Mouse (Mus musculus) CD4-positive, CD25-positive, alpha-beta regulatory T cell, adult 2 months (primary cell): ENCODE results near the gene Ky.

Experiments used
- DNase-seq: peaks from one replicate; pipeline ENCODE4 v3.0.0-alpha.2; 2012; ENCODE audit warnings: low read depth, low spot score

Ky gene

DNA sequence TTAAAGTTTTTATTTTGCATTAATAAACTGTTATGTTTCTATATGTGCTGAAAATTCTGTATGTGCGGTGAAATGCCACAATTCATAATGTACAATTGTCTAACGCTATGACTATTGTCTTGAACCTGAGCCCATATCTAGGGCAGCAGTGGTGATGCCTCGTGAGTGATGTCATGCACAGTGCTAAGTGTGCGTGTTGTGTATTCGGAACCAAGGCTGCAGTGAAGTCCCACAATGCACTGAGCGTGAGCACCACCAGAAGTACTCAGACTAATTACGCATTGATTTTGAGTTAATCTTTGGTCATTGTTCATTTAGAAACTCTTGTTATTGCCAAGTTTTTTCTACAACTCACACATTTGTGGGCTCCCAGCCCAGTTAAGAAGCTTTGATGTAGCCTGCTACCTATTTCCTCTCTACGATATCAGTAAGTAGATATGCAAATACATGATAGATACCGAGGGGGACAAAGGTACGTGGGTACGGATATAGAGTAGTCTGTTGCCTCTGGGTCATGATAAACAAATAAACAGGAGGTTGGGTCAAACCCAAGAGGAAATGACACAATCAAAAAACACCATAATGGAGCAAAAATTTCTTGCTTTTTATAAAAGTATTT is 3.4 kb upstream of the Ky start:
- peak; percentile 33 for DNase-seq

DNA sequence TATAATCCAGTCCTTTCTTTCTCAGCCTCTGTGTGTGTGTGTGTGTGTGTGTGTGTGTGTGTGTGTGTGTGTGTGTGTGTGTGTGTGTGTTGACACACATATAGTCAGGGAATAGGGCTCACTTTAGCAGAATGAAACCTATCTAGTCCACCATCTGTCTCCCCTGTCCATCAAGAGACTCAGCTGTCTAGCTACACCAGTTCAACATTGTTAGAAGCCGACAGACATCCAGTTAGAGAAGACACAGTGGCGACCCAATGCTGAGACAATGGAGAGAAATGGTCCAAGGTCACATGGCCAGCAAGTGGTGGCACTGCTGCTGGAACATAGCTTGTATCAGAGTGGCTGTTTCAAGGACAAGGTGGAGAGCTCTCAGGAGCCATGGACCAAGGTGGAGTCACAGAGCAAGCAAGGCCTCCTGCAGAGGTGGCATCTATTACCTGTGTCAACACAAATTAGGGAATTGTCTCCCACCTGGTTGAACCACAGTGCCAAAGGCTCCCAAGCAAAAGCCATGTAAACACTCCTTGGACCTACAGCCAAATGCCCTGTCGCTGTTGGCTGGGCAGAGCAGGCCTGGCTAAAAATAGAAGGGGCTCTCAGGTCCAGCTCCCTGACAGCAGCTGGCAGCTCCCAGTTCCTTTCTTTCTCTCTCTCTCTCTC is 703 bp upstream of the Ky start:
- DNase-seq, result no peak

DNA sequence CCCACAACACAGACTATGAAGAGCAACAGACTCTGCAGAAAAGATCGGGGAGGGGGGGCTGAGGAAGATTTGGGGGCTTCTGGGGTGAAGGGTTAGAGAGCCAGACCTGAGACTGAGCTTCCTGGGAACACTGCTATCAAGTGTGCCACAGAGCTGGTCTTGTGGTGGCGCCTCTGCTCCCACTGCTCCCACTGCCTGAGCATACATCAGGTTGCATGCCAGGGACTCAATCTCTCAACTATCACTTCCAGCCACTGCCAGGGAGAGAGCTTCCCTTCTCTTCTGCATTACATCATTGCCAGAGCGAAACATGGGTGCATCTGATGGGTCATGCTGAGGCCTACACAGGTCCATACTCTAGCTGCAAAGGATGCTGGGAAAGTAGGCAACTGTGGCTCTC is 2.8 kb downstream of the Ky start:
- no peak for DNase-seq

DNA sequence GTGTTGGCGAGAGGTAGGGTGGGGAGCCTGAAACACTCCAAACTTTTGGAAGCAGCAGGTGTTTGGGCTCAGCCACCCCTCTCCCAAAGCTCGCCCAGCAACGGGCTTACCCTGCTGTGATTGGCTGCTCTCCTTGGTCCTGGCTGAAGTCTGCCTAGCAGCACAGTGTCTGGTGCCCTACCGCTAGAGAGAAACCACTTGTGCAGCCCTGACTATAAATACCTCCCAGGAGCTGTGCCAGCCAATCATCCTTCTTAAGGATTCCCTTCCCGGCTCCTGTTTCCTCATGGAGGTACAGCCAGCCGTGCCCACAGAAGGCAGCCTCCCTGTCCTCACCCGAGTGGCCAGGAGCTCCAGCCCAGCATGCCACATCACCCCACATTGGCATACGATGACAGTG is 5.9 kb downstream of the Ky start:
- DNase-seq, result no peak

DNA sequence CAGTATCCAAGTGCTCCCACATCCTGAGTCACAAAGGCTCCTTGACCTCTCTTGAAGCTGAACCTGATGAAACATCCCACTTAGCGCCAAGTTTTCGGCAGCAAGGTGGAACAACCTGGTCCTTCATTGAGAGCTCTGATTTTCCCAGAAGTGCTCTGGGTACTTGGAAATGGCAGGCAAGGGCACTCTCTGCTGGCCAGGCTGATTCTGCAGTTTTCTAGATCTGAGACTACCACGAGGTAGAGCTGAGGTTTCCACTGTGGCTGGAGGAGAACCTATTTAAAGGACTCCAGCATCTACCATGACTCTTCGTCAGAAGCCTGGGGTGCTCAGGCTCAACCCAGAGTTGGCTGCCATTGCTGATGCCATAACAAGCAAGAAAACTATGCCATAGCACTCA is 8.0 kb downstream of the Ky start:
- DNase-seq, result no peak

DNA sequence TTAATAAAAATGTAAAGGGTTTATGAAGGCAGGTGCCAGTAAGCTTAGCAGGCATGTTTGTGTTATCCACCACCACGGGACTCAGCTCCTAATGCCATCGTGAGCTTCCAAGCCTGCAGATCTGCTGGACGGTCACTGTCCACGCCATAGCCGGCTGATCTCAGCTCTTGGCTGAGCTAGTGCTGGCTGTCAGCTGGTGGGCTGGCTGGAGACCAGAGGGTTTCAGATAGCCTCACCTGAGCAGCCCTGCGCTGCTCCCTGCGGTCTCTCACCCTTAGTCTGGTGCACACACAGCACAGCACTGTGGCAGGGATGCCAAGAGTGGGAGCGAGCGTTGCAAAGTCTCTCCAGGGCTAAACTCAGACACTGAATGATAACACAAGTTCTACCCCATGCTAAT is 12.9 kb downstream of the Ky start:
- no peak for DNase-seq

DNA sequence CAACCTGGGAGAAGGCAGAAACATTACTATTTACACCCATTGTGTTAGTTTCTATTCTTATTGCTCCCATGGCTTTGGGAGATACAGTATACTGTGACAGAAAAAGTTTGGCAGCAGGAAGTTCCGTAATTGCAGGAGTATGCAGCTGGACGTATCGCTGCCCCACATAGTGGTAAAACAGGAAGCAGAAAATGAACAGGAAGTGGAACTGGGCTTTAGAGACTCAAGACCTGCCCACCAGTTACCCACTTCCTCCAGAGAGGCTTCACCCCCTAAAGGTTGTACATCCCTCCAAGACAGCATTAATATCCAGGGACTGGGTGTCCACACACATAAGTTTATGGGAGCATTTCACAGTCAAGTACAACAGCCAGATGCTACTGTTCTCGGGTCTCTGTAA is 15.8 kb downstream of the Ky start:
- DNase-seq, result no peak

DNA sequence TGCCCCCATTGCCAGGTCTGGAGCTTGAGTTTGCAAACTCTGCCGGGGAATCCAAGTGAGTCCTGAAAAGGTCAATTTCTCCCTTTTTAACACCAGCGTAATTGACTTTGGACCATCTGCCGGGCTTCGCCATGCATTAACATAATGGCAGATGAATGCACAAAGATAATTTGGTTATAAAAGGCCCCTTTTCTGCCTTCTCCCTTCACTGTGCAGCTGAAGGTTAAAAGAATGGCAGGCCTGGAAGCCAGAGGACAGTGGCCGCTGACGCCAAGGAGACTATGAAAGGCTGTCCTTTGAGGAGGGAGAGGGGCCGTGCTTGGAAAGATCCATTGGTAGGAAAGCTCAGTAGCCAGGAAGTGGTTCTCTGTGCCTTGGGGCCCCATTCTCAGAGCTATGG is 22.6 kb downstream of the Ky start:
- DNase-seq, result no peak

DNA sequence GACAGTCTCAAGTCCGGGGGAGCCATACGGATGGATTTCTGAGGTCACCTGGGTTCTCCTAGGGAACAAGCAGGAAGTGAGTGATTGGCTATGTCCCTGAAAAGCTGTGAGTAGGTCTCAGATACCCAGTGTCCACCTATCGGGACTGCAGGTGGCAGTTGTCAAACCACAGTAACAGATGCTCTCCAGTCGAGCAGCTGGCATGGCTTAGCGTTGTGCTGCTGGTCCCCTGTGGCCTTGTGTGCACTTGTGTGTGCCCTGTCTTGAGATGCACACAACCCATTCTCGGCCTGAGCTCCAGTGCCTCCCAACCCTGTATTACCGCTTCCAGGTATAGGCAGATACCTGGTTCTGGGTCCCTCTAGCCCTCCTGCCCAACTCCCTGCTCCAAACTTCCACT is 23.0 kb downstream of the Ky start:
- DNase-seq, result no peak

DNA sequence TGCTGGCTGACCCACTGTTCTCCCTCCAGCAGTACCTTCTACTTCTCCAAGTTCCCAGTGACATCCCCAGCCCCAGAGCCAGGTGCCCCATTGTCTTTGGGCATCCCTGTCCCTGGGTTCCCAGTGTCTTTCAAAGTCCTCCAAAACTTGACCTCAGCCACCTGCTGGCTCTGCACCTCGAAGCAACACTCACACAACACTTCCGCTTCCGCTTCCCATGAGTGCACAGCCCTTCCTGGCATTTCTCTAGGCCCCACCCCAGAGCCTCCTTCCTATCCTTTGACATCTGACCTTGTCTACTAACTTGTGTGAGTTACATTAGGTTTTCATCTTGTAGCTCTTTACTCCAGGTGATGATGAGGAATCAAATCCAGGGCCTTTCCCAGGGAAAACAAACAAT is 23.5 kb downstream of the Ky start:
- DNase-seq, result no peak

DNA sequence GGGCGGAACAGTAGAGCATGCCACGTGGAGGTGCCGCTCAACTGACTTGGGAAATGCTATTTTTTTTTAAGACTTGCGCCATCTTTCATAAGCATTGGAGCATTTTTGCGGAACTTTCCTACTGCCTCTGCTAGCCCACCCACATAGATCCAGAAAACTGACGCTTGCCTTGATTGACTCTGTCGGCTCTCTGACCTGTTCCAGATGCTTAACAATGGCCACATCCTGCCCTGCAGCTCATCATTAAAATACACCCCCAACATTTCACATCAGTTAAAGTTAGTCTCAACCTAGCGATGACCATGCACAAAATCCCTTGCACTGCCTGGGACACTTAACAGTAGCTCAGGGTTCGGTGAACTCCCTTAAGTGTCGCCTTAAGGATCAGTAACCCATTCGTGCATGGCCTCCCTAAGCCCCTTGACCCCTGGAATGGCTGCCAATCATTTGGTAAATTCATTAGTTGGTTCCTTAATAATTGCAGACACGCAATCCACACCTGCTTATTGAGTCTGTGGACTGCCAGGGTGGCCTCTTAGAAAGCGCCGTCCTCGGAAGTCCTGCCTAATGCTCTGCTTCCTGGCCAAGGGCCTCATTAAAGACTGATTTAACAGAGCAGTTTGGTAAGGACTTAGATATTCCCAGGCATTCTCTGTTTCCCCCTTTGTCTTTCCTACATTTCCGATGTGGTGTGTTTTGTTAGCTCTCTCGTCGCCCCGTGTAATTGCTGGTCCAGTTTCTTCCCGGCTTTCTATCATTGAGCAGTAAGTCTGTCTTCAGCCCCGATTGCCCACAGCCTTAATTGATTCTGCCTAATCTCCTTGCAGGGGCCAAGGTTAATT is 25.7 kb downstream of the Ky start:
- no peak for DNase-seq

DNA sequence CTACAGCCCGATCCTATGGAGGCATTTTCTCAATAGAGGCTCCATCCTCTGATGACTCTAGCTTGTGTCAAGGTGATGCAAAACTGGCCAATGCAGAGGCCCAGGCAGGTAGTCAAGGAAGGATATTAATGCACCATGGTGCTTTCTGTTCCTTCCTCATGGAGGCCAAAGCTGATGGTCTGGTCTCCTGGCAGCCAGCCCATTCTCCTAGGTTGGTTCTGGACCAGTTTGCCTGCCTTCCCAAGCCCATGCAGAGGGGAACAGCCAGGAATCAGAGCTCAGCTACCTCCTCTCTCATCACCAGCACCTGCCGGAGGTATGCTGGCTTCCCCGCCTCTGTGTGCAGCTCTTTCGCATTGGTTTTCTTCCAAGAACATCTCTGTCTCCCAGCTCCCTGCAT is 31.4 kb downstream of the Ky start:
- no peak for DNase-seq

DNA sequence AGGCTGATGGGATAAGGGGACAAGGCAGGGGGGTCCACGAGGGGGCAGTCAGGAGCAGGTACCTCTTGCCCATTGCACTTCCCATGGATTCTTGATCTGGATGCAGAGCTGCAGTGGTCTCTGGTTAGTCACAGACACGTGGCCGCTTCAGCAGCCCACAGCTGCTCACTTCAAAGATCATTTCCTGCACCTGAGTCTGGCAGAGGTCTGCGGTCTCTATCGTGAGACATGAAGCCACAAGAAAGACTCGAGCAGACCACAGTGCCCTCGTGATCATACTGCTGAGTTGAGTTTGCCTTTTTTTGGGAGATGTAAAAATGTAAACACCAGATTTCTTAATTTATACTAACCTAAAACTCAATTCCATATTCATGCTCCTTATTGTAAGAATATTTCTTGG is 34.1 kb downstream of the Ky start:
- DNase-seq, result peak; percentile 88

DNA sequence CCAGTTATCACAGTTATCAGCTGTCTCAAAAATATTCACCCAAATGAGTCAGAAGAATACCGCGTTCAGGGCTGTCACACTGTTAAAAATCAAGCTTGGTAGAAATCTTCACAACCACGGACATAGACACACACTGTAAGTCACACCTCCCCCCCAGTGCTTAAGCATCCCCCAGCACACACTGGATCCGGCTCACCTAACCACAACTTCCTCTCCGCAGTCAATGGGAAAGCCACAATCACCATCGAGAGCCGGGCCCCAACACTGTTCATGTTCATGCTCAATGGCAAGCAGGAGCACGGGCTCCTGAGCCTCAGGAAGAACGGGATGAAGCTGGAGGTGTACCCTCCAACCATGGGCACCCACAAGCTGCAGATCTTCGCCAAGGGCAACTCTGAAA is 36.1 kb downstream of the Ky start:
- peak; percentile 61 for DNase-seq

DNA sequence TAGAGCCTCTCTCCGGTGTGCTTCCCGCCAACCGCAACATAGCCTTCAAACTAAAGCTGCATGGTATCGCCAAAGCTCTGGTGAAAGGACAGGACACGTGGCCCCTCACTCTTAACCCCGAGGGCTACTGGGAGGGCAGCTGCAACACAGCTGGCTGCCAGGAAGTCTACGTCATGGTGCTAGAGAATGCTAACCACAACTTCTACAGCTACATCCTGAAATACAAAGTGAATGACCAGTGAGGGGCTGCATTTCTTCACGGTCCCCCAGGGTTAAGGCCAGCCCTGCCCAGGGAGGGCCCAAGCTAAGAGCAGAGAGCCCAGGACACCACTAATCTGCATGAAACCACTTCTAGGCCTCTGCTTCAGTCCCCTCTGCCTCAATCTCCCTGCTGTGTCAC is 37.0 kb downstream of the Ky start:
- peak; percentile 17 for DNase-seq

DNA sequence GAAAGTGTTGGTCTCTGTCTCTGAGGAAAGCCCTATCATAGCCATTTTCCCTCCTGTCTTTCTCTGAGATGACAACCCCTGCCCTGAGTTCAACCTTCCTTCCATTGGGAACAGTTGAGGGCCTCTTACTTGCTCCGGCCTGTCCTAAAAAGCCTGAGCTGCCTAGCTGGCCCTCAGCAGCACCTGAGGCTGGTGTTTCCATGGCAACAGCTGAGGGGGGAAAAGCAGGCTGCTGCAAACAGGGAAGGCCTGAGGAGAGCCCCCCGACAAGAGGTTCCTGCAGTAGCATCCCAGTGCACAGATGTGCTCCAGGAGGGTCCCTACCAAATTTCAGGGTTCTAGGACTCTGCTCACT is 38.2 kb downstream of the Ky start:
- DNase-seq, result no peak

DNA sequence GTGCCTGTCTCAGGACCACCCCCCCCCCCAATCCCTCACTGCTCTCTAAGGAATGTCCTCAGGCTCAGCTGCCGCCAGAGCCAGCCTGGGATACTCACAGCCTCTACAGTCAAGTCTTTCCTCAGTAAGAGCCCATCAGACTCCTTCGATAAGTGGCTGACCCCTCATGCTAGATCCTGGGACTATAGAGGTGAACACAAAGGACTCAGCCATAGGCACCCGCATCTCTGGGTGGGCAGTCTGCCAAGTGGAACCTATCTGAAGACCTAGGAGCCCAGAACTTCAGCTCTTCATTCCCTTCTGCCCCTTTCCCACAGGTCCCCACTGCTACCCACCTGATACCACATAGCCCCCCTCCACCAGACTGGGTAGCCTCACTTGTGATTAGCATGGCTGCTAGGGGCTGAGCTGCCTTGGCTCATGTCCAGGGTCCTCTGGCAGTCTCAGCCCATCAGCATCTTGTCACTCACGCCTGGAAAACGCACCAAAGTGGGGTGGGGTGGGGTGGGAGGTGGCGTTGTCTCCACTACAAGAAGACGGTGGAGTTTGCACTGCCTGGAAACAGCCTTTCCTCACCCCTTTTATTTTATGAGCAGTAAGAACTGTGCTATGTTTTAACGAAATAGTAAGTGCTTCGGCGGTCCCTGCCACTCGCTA is 38.7 kb downstream of the Ky start:
- no peak for DNase-seq

DNA sequence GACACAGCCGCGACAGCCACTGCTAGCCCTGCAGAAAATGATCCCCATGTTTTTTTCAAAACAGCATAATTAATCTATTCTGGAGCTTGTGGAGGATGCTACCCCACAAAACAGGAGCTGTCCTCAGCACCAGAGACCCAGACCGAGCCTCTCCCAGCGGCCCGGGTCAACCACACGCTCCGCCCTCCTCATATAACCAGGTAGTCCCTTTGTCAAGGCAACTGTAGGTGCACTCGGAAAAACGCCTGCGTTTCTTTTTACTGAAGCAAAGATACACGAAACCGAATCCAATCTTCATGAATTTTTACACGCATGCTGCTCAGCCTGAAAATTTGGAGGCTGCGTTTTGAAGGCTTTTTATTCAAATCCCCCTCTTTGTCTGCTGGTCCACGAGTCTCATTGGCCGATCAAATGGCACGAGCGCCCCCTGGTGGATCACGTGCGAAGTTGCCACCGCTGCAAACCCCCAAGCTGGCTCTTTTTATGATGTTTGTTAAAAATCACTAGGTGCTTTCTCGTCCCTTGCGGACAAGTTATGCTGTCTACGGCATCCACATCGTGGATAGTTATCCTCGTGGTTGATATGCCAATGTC is 39.3 kb downstream of the Ky start:
- peak; percentile 85 for DNase-seq

DNA sequence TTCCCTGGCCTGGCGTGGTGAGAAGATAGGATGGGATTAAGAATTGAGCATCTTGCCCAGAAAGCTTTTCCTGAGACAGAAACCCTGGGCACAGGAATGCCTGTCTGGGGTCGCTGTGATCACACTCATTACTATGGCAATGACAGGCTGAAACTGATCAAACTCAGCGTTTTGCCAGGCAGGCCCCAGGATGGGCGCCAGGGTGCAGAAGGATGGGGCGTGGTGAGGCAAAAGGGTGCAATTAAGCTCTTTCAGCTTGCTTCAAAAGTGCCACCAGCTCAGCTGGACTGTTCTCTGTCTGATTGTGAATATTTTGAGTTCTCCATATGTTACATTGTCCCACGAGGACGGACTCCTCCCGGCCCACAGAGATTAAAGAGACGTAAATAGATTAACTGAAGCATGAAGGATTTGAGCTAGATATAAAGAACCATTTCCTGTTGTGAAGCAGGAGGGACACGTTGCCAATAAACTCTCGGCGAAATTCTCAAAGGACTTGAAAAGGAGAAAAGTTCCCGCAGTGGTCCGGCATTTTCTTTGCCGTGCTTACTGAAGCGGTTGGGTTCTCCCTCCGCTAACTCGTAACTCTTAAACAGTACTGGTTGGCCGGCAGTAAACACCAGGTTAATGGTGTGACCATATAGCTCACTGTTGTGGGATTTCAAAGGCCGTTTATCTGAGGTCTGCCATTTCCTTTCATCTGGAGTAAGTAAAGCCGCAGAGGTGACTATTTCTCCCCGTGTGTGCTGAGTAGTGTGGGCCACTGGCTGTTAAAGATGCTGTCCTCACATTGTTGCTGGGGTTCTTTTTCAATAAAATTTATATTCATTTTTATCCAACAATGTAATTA is 40.1 kb downstream of the Ky start:
- no peak for DNase-seq

DNA sequence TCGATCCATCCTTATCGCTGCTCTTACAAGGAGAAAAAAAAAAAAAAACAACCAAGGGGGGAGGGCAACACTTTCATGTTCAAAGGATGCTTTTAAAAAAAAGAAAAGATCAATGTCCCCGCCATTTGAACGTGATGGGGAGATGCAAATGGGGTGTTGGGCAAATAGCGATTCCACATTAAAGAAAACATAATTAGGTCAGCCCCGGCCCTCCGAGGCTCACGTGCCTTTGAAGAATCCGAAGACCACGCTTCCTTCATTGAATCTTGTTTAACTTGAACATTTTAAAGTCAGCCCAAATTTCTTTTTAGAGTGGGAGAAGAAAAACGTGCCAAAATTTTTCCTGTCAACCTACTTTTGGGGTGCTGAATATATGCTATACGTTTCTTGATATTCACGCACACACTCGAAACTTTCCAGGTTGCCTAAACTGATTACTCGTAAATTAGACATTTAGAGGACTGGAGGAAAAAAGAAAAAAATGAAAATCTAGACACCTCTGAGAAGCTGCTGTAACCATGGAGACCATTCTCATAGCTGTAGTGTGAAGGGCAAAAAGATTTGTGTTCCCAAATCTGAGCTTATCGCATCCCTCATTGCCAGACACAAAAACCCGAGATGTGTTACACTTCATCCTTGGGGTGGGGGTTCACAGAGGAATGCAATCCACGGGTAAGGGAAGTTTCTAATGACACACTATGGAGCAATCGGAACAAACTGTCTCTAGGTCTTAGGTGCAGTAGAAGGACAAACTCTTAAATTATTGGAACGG is 40.9 kb downstream of the Ky start:
- DNase-seq, result no peak

DNA sequence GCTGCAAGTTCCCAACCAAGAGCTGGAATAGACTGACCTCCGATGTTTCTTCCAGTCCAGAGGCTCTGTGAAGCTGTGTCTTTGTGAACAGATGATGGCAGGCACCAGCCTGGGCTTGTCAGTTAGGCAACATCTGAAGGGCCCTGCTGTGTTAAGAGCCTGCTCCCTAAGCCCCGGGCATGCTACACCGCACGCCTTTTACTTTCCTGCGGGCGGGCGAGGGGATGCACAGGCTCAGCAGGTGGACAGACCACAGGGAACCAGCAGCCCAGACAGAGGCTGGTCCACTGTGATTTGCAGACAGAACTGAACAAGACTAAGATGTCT is 41.4 kb downstream of the Ky start:
- DNase-seq, result no peak
